Mouse (Mus musculus) liver, adult 2 months (tissue): ENCODE results near the gene Ubr4. TPM values are rescaled to one million over a fixed set of nuclear protein-coding genes. Genes with fewer than 3 reads are reported as not detected.

Source experiments
- DNase-seq: peaks from one replicate; pipeline ENCODE4 v3.0.0-alpha.2; 2011; ENCODE audit warnings: low read depth, low spot score; ENCODE audit errors: extremely low read depth
- H3K27ac ChIP-seq: fragments of 200-500 bp; replicated peaks from 2 replicates; pipeline ENCODE4 v1.5.1; 2012; ENCODE audit warnings: low read depth, mild to moderate bottlenecking, control low read depth, inconsistent platforms, low read length; ENCODE audit not compliant: insufficient read depth
- H3K27me3 ChIP-seq: fragments of 200-500 bp; 2 replicates; pipeline ENCODE4 v1.6.1; 2012; ENCODE audit warnings: mild to moderate bottlenecking, moderate library complexity, low read length, inconsistent platforms; ENCODE audit not compliant: control insufficient read depth, insufficient read depth
- H3K36me3 ChIP-seq: fragments of 200-500 bp; 2 replicates; pipeline ENCODE4 v1.6.1; 2012; ENCODE audit warnings: low read length, inconsistent platforms; ENCODE audit not compliant: control insufficient read depth, insufficient read depth
- H3K4me1 ChIP-seq: fragments of 200-500 bp; 2 replicates; pipeline ENCODE4 v1.6.1; 2011; ENCODE audit warnings: low read length; ENCODE audit not compliant: control insufficient read depth, insufficient read depth
- H3K4me3 ChIP-seq: fragments of 200-500 bp; 2 replicates; pipeline ENCODE4 v1.5.1; 2011; ENCODE audit warnings: low read depth, mild to moderate bottlenecking, control low read depth, low read length, moderate library complexity; ENCODE audit not compliant: insufficient read depth
- H3K79me2 ChIP-seq: fragments of 200-500 bp; 2 replicates; pipeline ENCODE4 v1.6.1; 2012; ENCODE audit warnings: inconsistent platforms, mild to moderate bottlenecking, low read length, moderate library complexity; ENCODE audit not compliant: control insufficient read depth, insufficient read depth
- H3K9ac ChIP-seq: fragments of 200-500 bp; 2 replicates; pipeline ENCODE4 v1.6.1; 2012; ENCODE audit warnings: low read depth, mild to moderate bottlenecking, control low read depth, inconsistent platforms, low read length
- CTCF ChIP-seq: fragments of 200-500 bp; IDR thresholded peaks from 2 replicates; pipeline ENCODE4 v1.5.1; 2011; ENCODE audit warnings: low read depth, low read length, control low read depth
- POLR2A ChIP-seq: fragments of 200-500 bp; IDR thresholded peaks from 2 replicates; pipeline ENCODE4 v1.6.1; 2011; ENCODE audit warnings: low read length, control low read depth; ENCODE audit not compliant: insufficient read depth; ENCODE audit errors: extremely low read depth
- WGBS: fragments of 180-500 bp; shearing (Covaris S2); methylation state at CpG from one replicate; pipeline ENCODE4 v1.1.7; 2018; 5-methylcytosine and 5-hydroxymethylcytosine counted together
- polyA plus RNA-seq: library from polyadenylated mRNA; depleted of rRNA; stranded (reverse); fragments of >200 nt; gene quantifications from 2 replicates; pipeline ENCODE4 v1.2.3, GENCODE M21; 2012
- total RNA-seq: library from RNA; depleted of rRNA; stranded (reverse); fragments of >200 nt; gene quantifications from 2 replicates; pipeline ENCODE4 v1.2.3, GENCODE M21; 2014

Gene Ubr4
- total and polyA plus RNA-seq, 2 experiments: 56.7 to 149 TPM

DNA sequence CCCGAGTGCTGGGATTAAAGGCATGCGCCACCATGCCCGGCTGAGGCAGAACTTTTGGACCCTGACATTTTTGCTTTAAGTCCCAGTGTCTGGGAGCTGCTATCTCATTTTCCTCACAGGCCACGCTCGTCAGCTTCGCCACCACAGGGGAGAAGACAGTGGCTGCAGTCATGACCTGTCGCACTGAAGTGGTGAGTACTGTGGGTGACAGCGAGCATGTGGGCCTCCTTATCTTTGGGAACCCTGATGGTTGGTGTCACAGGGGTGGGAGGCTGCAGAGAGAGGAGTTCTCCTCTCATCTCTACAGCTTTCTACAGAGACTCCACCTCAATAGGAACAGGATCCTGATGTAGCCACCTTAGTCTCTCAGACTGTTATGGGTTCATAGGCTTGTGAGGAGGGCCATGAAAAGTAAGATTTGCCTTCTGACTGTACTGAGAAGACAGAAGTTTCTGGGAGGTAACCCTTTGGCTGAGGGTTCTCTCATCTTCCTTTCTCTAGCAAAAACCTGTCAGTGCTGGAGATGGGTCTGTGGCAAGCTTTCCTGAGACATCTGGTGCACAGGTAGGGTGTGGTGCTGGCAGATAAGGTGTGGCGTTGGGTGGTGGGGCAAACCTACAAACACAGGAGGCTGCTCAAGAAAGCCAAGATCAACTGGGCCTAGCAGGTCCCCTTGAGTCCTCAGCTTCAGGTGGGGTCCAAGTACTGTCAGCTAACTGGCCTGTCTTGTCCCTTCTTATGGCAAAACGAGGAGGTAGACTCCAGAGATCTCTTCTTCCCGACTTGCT lies 8.5 kb downstream of the Ubr4 start:
- Histone ChIP-seq H3K9ac (no peak overlapping the region), H3K27me3 (no peaks in the 10 kb centered on the region), H3K36me3 (peaks cover 50% of the 10 kb centered on the region), H3K4me3 (no peak overlapping the region), H3K79me2 (no peaks in the 10 kb centered on the region), H3K4me1 (peaks cover 8% of the 10 kb centered on the region), H3K27ac (no peak overlapping the region)
- DNase-seq: no peak
- no peak for TF ChIP-seq CTCF
- TF ChIP-seq POLR2A: no peak
- WGBS: 96% methylated on average over 11 of the region's 11 CpGs

DNA sequence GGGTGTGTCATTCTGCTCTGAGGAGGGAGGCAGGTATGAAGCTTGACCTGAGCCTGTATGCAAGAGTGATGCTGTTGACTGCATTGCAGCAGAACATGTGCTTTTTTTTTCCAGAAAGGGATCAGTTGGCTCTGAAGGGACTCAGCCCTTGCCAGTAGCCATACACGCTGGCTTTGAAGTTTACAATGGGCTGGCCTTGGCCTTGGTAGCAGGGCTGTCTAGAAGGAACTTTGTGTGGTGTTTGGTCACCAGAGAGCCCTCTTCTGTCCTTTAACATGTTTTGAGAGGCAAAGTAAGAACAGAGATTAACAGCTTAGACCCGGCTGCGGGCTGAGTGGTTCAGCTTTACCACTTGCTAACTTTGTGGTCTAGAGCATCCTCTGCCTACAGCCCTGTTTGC lies 14.9 kb downstream of the Ubr4 start:
- 92% methylated on average over 3 of the region's 3 CpGs for WGBS
- H3K36me3 ChIP-seq: peaks cover 47% of the 10 kb centered on the region
- H3K27ac ChIP-seq: no peak overlapping the region
- DNase-seq: no peak
- H3K9ac ChIP-seq: no peak overlapping the region
- no peaks in the 10 kb centered on the region for H3K79me2 ChIP-seq
- no peaks in the 10 kb centered on the region for H3K4me1 ChIP-seq
- H3K27me3 ChIP-seq: no peaks in the 10 kb centered on the region
- TF ChIP-seq CTCF (no peak), POLR2A (no peak)
- no peak overlapping the region for H3K4me3 ChIP-seq

DNA sequence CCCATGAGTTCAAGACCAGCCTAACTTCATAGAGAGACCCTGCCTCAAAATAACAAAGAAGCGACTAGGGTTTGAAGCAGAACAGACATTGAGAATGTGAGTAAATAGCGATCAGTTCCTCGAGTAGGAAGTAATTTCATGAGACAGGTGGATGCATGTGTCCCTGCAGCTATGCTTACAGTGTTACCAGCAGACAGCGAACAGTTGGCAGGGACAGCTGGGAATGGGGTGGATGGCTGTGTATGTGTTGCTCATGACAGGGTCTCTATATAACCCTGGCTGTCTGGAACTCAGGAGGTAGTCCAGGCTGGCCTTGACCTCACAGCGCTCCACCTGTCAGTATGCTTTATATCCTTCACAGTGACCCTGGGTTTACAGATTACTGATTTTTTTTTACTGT lies 15.6 kb downstream of the Ubr4 start:
- WGBS: 94% methylated on average over 5 of the region's 5 CpGs
- Histone ChIP-seq H3K9ac (no peak overlapping the region), H3K36me3 (peaks cover 44% of the 10 kb centered on the region), H3K79me2 (no peaks in the 10 kb centered on the region), H3K4me3 (no peak overlapping the region), H3K4me1 (no peaks in the 10 kb centered on the region), H3K27me3 (no peaks in the 10 kb centered on the region), H3K27ac (no peak overlapping the region)
- no peak for DNase-seq
- TF ChIP-seq CTCF (no peak), POLR2A (no peak)

DNA sequence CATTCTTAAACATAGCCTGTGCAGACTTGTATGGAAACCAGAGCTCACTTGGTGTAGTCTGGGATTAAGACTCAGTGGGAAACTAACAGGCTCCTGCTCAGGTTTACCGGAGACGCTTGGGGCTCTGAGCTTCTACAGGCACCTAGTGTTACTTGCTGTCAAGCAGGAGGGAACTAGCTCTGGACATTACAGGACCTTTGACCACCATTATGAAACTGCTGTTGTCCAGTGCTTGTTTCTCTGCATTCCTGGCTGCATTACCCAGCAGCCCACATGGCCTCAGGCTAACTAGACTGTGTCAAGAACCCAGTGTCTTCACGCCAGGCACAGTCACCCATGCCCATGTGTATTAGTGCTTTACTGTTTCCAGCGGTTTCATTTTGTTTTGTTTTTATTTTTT lies 20.7 kb downstream of the Ubr4 start:
- DNase-seq: peak; percentile 93
- H3K27me3 ChIP-seq: no peaks in the 10 kb centered on the region
- H3K79me2 ChIP-seq: no peaks in the 10 kb centered on the region; the same call in 1 of the 2 replicates
- H3K4me3 ChIP-seq: no peak overlapping the region
- H3K27ac ChIP-seq: peak overlapping the region; percentile 76
- peaks cover 3% of the 10 kb centered on the region for H3K4me1 ChIP-seq
- no peak overlapping the region for H3K9ac ChIP-seq
- peaks cover 42% of the 10 kb centered on the region for H3K36me3 ChIP-seq
- 18% methylated on average over 4 of the region's 4 CpGs for WGBS
- TF ChIP-seq POLR2A (no peak), CTCF (no peak)

DNA sequence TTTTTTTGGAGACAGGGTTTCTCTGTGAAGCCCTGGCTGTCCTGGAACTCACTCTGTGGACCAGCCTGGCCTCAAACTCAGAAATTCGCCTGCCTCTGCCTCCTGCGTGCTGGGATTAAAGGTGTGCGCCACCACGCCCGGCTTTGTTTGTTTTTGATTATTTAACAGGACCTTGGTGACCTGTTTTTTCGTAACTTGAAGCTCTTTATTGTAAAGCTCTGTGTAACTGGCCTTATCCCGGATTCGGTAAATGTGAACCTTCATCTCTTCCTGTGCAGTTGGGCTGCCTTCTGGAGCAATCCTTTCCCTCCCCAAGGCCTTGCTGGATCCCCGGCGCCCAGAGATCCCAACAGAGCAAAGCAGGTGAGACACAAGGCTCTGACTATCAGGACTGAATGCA lies 21.1 kb downstream of the Ubr4 start:
- H3K36me3 ChIP-seq: peaks cover 41% of the 10 kb centered on the region

DNA sequence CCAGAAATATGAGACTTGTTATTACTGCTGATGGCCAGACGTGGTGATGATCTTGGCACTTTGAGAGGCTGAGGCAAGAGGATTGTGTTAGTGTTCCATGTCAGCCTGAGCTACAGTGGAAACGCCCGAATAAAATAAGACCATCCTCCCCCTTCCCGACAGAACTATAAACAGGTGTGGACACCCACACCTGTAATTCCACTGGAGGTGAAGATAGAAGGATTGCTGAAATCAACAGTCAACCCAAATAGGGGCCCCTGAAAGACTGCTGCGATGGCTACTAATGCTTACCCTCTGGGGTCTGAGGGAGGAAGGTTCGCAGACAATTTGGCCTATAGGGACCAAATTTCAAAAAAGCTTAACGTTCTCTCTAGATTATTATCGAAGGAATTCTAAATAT lies 27.3 kb downstream of the Ubr4 start:
- peak overlapping the region; percentile 70 for H3K27ac ChIP-seq
- peaks cover 15% of the 10 kb centered on the region for H3K36me3 ChIP-seq
- no peak for DNase-seq
- H3K9ac ChIP-seq: peak overlapping the region; percentile 65
- no peak for TF ChIP-seq CTCF
- no peak for TF ChIP-seq POLR2A
- H3K4me3 ChIP-seq: peak overlapping the region; percentile 70; the same call in 1 of the 2 replicates
- WGBS: 8% methylated on average over 8 of the region's 8 CpGs
- no peaks in the 10 kb centered on the region for H3K27me3 ChIP-seq
- H3K4me1 ChIP-seq: peaks cover 22% of the 10 kb centered on the region
- H3K79me2 ChIP-seq: peaks cover 29% of the 10 kb centered on the region

More for the DNA sequence above, 21.1 kb downstream of the Ubr4 start:
- Histone ChIP-seq H3K27ac (peak overlapping the region; percentile 76), H3K4me3 (no peak overlapping the region), H3K79me2 (no peaks in the 10 kb centered on the region; the same call in 1 of the 2 replicates), H3K9ac (no peak overlapping the region), H3K4me1 (peaks cover 3% of the 10 kb centered on the region), H3K27me3 (no peaks in the 10 kb centered on the region)
- TF ChIP-seq CTCF (no peak), POLR2A (no peak)
- DNase-seq: peak; percentile 57
- WGBS: 24% methylated on average over 10 of the region's 10 CpGs
